Mouse (Mus musculus) hindbrain, postnatal 0 days (tissue): ENCODE data around the gene Pbld2. TPM values are rescaled to one million over a fixed set of nuclear protein-coding genes. Genes with fewer than 3 reads are reported as not detected.
"Not testable (repeated sequence)": the region's sequence is repeated elsewhere in the genome, so short reads cannot be mapped to it uniquely, and the experiment has no call there.

Experiments
- ATAC-seq: fragments of 200-750 bp; cut with Nextera tagmentation; 2 replicates; pipeline ENCODE4 v1.8.0; 2017; ENCODE audit warnings: mild to moderate bottlenecking, moderate TSS enrichment, moderate library complexity
- DNase-seq: peaks from one replicate; pipeline ENCODE4 v3.0.0-alpha.2; 2015; ENCODE audit warnings: low spot score
- H3K27ac ChIP-seq: fragments of 300-500 bp; sonication (generic); 2 replicates; pipeline ENCODE4 v1.5.1; 2014; ENCODE audit warnings: mild to moderate bottlenecking
- H3K27me3 ChIP-seq: fragments of 300-500 bp; sonication (generic); 2 replicates; pipeline ENCODE4 v1.6.1; 2014; ENCODE audit warnings: low read length, mixed read lengths; ENCODE audit not compliant: insufficient read depth
- H3K36me3 ChIP-seq: fragments of 300-500 bp; sonication (generic); 2 replicates; pipeline ENCODE4 v1.6.1; 2014; ENCODE audit warnings: low read length, mixed read lengths; ENCODE audit not compliant: insufficient read depth
- H3K4me1 ChIP-seq: fragments of 300-500 bp; sonication (generic); 2 replicates; pipeline ENCODE4 v1.6.1; 2014; ENCODE audit warnings: antibody characterized with exemption, low read length, mixed read lengths; ENCODE audit not compliant: insufficient read depth
- H3K4me2 ChIP-seq: fragments of 300-500 bp; sonication (generic); 2 replicates; pipeline ENCODE4 v1.6.1; 2014; ENCODE audit warnings: low read depth, mild to moderate bottlenecking, low read length, moderate library complexity, mixed read lengths
- H3K4me3 ChIP-seq: fragments of 300-500 bp; sonication (generic); 2 replicates; pipeline ENCODE4 v1.5.1; 2014; ENCODE audit warnings: low read length
- H3K9ac ChIP-seq: fragments of 300-500 bp; sonication (generic); replicated peaks from 2 replicates; pipeline ENCODE4 v1.6.1; 2014; ENCODE audit warnings: mild to moderate bottlenecking, low read length, moderate library complexity, mixed read lengths
- H3K9me3 ChIP-seq: fragments of 300-500 bp; sonication (generic); 2 replicates; pipeline ENCODE4 v1.6.1; 2016; ENCODE audit warnings: low read length, mixed read lengths
- CTCF ChIP-seq: IDR thresholded peaks from 2 replicates; pipeline ENCODE4 v1.5.1; 2016; ENCODE audit warnings: antibody characterized with exemption, control low read depth, low read depth
- WGBS: fragments of 180-500 bp; shearing (Covaris S2); extraction: QIAGEN DNeasy Blood & Tissue Kit; methylation state at CpG from one replicate; pipeline ENCODE4 v1.1.7; 2014; 5-methylcytosine and 5-hydroxymethylcytosine counted together
- polyA plus RNA-seq: library from polyadenylated mRNA; unstranded; fragments of >200 nt; fragmentation: Nextera tagmentation; extraction: Ambion mirVana; gene quantifications from 2 replicates; pipeline ENCODE4 v1.2.1, GENCODE M21; 2015
- total RNA-seq: library from RNA; depleted of rRNA; stranded (reverse); fragments of >200 nt; gene quantifications from 2 replicates; pipeline ENCODE4 v1.2.3, GENCODE M21; 2014

Pbld2 gene
- total and polyA plus RNA-seq, 2 experiments from 2014 or later: 0.60 to 1.7 TPM

- Histone ChIP-seq H3K36me3 (no peaks in the 10 kb centered on the region), H3K27me3 (no peaks in the 10 kb centered on the region), H3K4me2 (no peak overlapping the region), H3K4me1 (no peaks in the 10 kb centered on the region), H3K9ac (no peak overlapping the region), H3K4me3 (no peak overlapping the region), H3K27ac (no peak overlapping the region), H3K9me3 (no peaks in the 10 kb centered on the region)
- TF ChIP-seq CTCF: no peak
- DNase-seq (no peak), ATAC-seq (no peak)
- 70% methylated on average over 7 of the region's 7 CpGs for WGBS
Observed at GRCm38 (mm10) chr10:63051267-63051666, 27.2 kb downstream of the Pbld2 start.

- H3K27me3 ChIP-seq: no peaks in the 10 kb centered on the region
- no peaks in the 10 kb centered on the region for H3K4me1 ChIP-seq
- H3K4me2 ChIP-seq: no peak overlapping the region
- no peaks in the 10 kb centered on the region for H3K9me3 ChIP-seq
- no peak for TF ChIP-seq CTCF
- no peak overlapping the region for H3K9ac ChIP-seq
- no peak overlapping the region for H3K27ac ChIP-seq
- WGBS: 81% methylated on average over 6 of the region's 6 CpGs
- no peaks in the 10 kb centered on the region for H3K36me3 ChIP-seq
- DNase-seq: no peak
- no peak overlapping the region for H3K4me3 ChIP-seq
- ATAC-seq: no peak
Observed at GRCm38 (mm10) chr10:63052011-63052410, 27.9 kb downstream of the Pbld2 start.

GRCm38 (mm10) chr10:63053007-63053406 is 28.9 kb downstream of the Pbld2 start:
- H3K4me1 ChIP-seq: no peaks in the 10 kb centered on the region
- no peaks in the 10 kb centered on the region for H3K9me3 ChIP-seq
- ATAC-seq: no peak
- H3K36me3 ChIP-seq: no peaks in the 10 kb centered on the region
- H3K4me3 ChIP-seq: no peak overlapping the region
- DNase-seq: no peak
- no peak overlapping the region for H3K27ac ChIP-seq
- no peak overlapping the region for H3K9ac ChIP-seq
- no peak overlapping the region for H3K4me2 ChIP-seq
- WGBS: 59% methylated on average over 6 of the region's 6 CpGs
- H3K27me3 ChIP-seq: no peaks in the 10 kb centered on the region
- TF ChIP-seq CTCF: no peak

DNA sequence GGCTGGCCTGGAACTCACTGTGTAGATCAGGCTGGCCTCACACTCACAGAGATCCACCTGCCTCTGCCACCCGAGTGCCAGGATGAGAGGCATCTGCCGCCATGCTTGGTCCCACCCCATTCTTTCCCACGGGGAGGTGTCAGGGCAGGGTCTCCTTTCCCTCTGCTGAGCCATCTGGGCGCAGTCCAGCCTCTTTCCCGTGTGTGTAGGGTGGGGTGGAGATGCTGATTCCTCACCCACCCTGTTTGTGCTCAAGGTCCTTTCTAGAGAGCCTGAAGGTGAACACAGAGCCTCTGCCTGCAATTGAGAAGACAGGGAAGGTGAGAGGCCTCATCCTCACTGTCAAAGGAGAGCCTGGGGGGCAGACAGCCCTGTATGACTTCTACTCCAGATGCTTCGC is 30.0 kb downstream of the Pbld2 start:
- H3K4me3 ChIP-seq, H3K36me3 ChIP-seq, H3K27ac ChIP-seq, H3K9me3 ChIP-seq, ATAC-seq, DNase-seq, H3K9ac ChIP-seq, H3K27me3 ChIP-seq, H3K4me2 ChIP-seq, H3K4me1 ChIP-seq: not testable (repeated sequence)
- WGBS: 92% methylated on average over 6 of the region's 6 CpGs

DNA sequence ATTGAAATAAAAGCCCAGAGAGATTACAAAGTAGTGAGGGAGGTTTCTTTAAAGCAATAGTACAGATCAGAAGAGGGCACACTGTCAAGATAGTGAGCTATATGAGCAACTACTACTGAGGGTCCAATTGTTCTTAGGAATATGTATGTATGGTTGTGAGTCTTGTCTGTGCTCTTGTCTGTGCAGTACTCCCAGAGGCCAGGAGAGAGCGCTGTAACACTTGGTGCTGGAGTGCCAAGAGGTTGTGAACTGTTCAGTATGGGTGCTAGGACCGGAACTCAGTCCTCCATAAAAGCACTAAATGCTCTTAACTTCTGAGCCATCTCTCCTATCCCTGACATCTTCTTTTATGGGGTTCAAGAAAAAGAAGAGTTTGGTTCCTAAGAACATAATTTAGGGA is 30.5 kb downstream of the Pbld2 start:
- Histone ChIP-seq H3K36me3 (no peaks in the 10 kb centered on the region), H3K4me3 (no peak overlapping the region), H3K4me2 (no peak overlapping the region), H3K9me3 (no peaks in the 10 kb centered on the region), H3K9ac (no peak overlapping the region), H3K4me1 (no peaks in the 10 kb centered on the region), H3K27ac (no peak overlapping the region), H3K27me3 (no peaks in the 10 kb centered on the region)
- 0 out of 2 replicates have a peak, but pooled peaks have one; percentile 14 for TF ChIP-seq CTCF
- WGBS: 80% methylated on average over 2 of the region's 2 CpGs
- no peak for ATAC-seq
- no peak for DNase-seq

- TF ChIP-seq CTCF: no peak
- no peaks in the 10 kb centered on the region for H3K36me3 ChIP-seq
- no peak for ATAC-seq
- H3K9ac ChIP-seq: no peak overlapping the region
- H3K9me3 ChIP-seq: no peaks in the 10 kb centered on the region
- no peak for DNase-seq
- H3K27me3 ChIP-seq: no peaks in the 10 kb centered on the region
- WGBS: 44% methylated on average over 24 of the region's 24 CpGs
- no peak overlapping the region for H3K27ac ChIP-seq
- H3K4me2 ChIP-seq: no peak overlapping the region
- H3K4me1 ChIP-seq: no peaks in the 10 kb centered on the region
- H3K4me3 ChIP-seq: no peak overlapping the region
Observed at GRCm38 (mm10) chr10:63056966-63057750, 33.0 kb downstream of the Pbld2 start.

DNA sequence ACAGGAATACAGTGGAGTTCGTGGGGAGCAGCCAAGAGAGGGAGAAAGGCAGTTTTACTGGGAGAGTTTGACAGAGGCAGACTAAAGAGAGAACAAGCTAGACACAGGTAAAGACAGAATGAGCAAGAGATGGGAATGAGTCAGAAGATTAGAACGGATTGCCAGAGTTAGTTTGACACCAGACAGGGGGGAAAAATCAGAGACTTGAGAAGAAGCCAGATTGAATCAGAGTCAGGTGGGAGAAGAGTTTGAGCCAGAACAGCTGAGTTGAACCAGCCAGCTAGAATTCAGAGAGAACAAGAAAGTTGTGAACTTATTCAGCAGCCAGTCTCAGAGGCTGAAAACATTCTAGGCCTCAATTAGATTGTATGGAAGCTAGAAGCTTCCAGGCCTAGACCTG is 35.7 kb downstream of the Pbld2 start, which contains the start of gene Pbld1:
Gene Pbld1 (plus strand): TSS at position 301 of the 400 bp plus-strand sequence.
- H3K27ac ChIP-seq: no peak within 1 kb of the TSS
- WGBS: 82% methylated on average over 2 of the region's 2 CpGs
- no peaks in the 10 kb centered on the region for H3K36me3 ChIP-seq
- DNase-seq (no peak), ATAC-seq (no peak)
- H3K27me3 ChIP-seq: no peaks in the 10 kb centered on the region
- no peak within 1 kb of the TSS for H3K9ac ChIP-seq
- no peak within 1 kb of the TSS for H3K4me2 ChIP-seq
- H3K9me3 ChIP-seq: no peaks in the 10 kb centered on the region
- TF ChIP-seq CTCF: no peak
- H3K4me1 ChIP-seq: no peaks in the 10 kb centered on the region
- H3K4me3 ChIP-seq: no peak within 1 kb of the TSS
